Mouse (Mus musculus) heart, adult 9 months (tissue): Measurements from ENCODE around the gene Hp.

ENCODE experiments used
- DNase-seq, 2 experiments: peaks; one replicate each; pipeline ENCODE4 v3.0.0; 2022; ENCODE audit warnings: low spot score in 2 of 2

Hp gene

GRCm38 (mm10) chr8:109578900-109579301, at the start of gene Hp:
Gene Hp, minus strand, starts transcription at chr8:109579172.
- DNase-seq: no peak

GRCm38 (mm10) chr8:109628638-109629037, 49.7 kb upstream of the Hp start:
- DNase-seq: no peak

GRCm38 (mm10) chr8:109615569-109615968, 36.6 kb upstream of the Hp start:
- DNase-seq: no peak

- DNase-seq: no peak
These were observed 35.6 kb upstream of the Hp start, which contains the start of gene Pkd1l3 for GRCm38 (mm10) chr8:109614243-109615210. Gene Pkd1l3, plus strand, starts transcription at chr8:109614517.

DNA sequence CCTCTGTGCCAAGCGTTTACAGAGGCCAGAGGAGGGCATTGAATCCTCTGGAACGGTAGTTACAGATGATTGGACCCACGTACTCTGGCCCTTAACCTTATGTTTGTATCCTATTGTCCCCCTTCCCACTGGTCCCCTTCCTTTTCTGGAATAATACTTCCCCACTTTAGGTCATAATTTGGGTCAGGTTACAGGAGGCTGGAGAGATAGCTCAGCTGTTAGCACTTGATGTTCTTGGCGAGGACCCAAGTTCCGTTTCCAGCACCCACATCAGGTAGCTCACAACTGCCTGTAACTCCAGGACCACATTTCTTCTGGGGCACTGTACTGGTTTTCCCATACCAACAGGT, 30.2 kb upstream of the Hp start:
- peak; percentile 16 to 19 for DNase-seq

GRCm38 (mm10) chr8:109608271-109609152, 29.5 kb upstream of the Hp start, which contains the start of gene Dhodh:
Gene Dhodh, minus strand, starts transcription at chr8:109608673.
- peak; percentile 97 to 98 for DNase-seq

DNA sequence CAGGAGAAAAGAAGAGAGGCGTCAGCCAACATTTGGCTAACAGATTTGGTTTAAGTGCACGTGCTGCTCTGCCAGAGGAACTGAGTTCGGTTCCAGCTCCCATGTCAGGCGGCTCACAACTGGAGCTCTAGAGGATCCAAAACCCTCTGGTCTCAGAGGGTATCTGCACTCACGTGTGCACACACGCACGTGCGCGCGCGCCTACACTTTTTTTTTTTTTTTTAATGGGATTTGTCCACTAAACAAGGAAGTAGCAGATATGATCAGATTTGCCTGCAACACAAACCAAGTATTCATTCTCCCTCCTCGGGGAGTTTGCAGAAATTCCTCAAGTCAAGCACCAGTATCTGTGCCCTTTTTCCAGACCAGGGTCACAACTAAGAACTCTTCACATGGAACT, 28.7 kb upstream of the Hp start:
- no peak for DNase-seq

- no peak for DNase-seq
These were observed 27.8 kb upstream of the Hp start for GRCm38 (mm10) chr8:109606725-109607124.

- DNase-seq: peak in 1 of 2 experiments; percentile 17
These were observed 16.9 kb upstream of the Hp start for GRCm38 (mm10) chr8:109595854-109596253.

DNA sequence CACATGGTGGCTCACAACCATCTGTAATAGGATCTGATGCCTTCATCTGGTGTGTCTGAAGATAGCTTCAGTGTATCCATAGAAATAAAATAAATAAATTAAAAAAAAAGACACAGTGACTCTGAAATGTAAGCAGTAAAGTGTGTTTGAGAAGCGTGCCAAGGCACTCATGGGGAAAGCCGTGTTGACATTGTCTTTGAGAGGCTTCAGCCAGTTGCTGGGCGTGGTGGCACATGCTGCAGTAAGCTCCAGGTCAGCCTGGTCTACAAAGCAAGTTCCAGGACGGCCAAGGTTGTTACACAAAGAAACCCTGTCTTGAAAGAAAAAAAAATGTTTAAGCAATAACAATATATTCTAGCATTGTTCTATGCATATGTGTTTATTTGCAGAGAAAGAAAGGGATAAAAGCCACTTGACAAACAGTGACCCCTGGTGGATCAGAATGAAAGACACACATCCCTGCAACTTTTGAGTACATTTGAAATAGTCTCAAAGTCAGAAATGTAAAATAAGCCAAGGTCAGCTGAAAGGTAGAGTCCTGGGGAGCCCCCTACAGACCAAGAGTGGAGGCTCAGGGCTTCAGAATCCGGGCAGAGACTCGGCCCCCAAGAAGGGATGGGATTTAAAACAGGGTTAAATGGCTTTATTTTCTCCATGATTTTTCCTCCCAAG, 14.3 kb upstream of the Hp start:
- DNase-seq: no peak

GRCm38 (mm10) chr8:109592164-109592563, 13.2 kb upstream of the Hp start:
- DNase-seq: no peak

DNA sequence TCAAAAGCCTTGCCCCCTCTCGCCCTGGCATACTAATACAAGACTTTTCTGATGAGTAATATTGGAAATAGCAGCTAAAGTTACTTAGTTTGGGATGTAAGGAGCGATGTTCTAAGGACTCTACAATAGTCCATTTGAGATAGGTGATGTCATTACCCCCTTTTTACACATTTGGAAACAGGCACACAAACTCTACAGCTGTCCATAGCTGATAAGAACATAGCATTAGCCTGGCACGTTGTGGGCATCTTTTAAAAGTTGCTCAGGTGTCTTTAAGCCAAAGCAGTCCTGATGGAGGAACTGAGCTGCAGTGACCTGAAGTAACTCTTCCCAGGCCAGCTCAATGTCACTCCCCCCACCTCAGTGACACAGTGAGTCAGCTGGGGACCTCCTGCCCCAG, 12.4 kb upstream of the Hp start:
- DNase-seq: no peak

GRCm38 (mm10) chr8:109590901-109591300, 11.9 kb upstream of the Hp start:
- no peak for DNase-seq

GRCm38 (mm10) chr8:109586972-109587504, 8.1 kb upstream of the Hp start:
- no peak for DNase-seq

DNA sequence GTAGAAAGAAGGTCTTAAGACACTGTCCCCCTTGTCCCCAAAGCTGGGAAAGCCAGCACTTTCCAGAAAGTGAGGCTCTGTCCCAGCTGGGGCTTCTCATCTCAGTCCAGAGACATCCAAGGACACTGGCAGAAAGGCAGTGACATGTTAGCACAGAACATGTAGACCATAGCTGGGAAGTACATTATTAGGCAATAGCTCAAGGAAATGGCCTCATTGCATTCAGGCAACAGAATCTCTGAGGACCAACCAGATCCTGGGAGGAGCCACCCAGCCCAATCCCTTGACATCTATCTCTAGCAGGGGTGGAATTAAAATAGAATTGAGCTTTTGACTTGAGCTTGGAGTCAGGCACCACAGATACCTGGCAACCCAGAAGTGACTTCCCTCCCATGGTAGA, 6.7 kb upstream of the Hp start:
- no peak for DNase-seq

- DNase-seq: no peak
These were observed 5.9 kb upstream of the Hp start for GRCm38 (mm10) chr8:109584830-109585229.

DNA sequence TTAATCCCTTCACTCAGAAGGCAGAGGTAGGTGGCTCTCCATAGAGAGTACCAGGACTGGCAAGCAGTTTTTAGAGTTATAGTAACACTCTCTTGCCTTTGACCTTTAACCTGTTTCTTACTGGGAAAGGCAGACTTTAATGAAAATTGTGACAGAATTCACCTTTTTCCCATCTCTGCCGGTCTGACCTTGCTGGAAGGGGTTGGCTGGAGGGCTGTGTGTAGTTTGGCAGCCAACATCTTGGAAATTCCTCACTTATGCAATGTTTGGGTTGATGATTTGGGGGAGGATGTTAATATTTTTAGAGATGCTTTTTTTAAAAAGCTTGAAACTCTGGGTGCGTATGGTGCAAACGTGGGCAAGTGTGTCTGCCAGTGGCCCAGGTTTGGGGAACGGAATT, 5.3 kb upstream of the Hp start:
- no peak for DNase-seq

GRCm38 (mm10) chr8:109576311-109576710, 2.7 kb downstream of the Hp start:
- DNase-seq: no peak

DNA sequence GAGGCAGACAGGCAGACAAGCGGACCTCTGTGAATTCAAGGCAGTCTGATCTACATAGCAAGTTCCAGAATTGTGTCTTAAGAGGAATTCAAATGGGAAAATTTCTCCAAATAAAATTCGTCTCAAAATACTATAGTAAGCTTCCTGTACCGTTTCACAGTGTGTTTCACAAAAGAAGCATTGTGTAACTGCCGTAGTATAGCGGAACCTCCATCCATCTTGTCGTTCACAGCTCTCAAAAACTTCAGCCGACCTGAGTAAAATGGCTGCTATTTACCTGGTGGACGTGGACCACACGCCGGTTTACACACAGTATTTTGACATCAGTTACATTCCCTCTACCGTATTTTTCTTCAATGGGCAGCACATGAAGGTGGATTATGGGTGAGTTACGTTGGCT, 7.8 kb downstream of the Hp start:
- DNase-seq: no peak

DNA sequence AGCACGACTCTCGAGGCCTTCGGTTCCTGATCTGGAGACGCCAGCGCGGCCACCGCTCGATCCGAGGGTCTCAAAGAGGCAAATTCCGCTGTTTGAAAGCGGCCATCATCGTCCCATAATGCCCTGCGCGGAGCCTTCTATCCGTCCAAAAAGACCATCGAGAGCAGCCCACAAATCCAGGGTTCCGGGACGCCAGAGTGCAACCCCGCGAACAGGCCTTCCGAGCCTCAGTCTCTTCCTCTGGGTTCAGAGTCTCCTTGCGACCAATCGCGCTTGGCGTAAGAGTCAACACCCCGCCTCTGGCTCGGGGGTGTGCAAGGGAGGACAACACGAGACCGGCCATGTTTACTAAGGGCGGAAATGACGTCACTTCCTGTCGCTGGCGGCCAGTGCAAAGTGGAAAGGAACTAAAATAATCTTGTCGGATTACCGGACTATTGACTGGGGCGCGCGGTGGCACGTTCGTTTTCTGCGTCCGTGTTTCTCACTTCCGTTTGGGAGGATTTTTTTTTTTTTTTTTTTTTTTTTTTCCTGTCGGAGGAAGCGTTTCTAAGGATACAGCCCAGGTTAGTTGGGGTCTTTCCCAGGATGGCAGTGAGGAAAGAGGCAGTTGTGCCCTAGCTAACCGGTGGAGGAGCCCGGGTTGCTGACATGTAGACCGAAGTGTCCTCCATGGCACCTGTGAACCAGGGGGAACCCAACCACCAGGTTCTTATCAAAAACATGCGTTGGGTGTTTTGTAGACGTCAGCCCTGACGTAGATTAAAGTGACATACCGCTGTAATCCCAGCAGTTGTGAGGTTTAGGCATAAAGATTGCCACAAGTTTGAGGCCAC, 13.3 kb downstream of the Hp start, which contains the start of the genes Dhx38 and Txnl4b:
Gene Dhx38, minus strand, starts transcription at position 364 of the 836 bp plus-strand sequence.
Gene Txnl4b, plus strand, starts transcription at position 395 of the 836 bp plus-strand sequence.
- peak; percentile 99 for DNase-seq
